Mouse (Mus musculus) G1E-ER4 (cell line): ENCODE measurements around the gene Sf3b5. TPM values are rescaled to one million over a fixed set of nuclear protein-coding genes. Genes with fewer than 3 reads are reported as not detected.

ENCODE experiments used
- GATA1 ChIP-seq: IDR thresholded peaks from one replicate; pipeline ENCODE4 v1.8.0; 2012; ENCODE audit warnings: low read length, inconsistent platforms
- polyA plus RNA-seq: library from polyadenylated mRNA; stranded (reverse); fragments of >175 nt; gene quantifications from 2 replicates; pipeline ENCODE4 v1.2.3, GENCODE M21; 2012

The Sf3b5 gene
- 108 and 124 TPM in 2 replicates for polyA plus RNA-seq

GRCm38 (mm10) chr10:13005043-13005442, at the start of gene Sf3b5:
Gene Sf3b5 (plus strand): TSS chr10:13005343.
- TF ChIP-seq GATA1 = no peak

GRCm38 (mm10) chr10:12955831-12956230, 49.3 kb upstream of the Sf3b5 start:
- TF ChIP-seq GATA1 = no peak

- TF ChIP-seq GATA1 = no peak
Observed at GRCm38 (mm10) chr10:12957271-12957670, 47.9 kb upstream of the Sf3b5 start.

GRCm38 (mm10) chr10:12961546-12961945, 43.6 kb upstream of the Sf3b5 start:
- TF ChIP-seq GATA1 = peak; percentile 7

- TF ChIP-seq GATA1 = peak; percentile 30
Observed at GRCm38 (mm10) chr10:12962238-12962637, 42.9 kb upstream of the Sf3b5 start.

GRCm38 (mm10) chr10:12963362-12964147, 41.6 kb upstream of the Sf3b5 start:
- TF ChIP-seq GATA1 = no peak

GRCm38 (mm10) chr10:12964151-12965075, 40.7 kb upstream of the Sf3b5 start, which contains the start of gene Stx11:
Gene Stx11 (minus strand): TSS chr10:12964298.
- TF ChIP-seq GATA1 = no peak

- TF ChIP-seq GATA1 = no peak
Observed at GRCm38 (mm10) chr10:12965669-12966180, 39.4 kb upstream of the Sf3b5 start.

GRCm38 (mm10) chr10:12974572-12974971, 30.6 kb upstream of the Sf3b5 start:
- no peak for TF ChIP-seq GATA1

GRCm38 (mm10) chr10:12975461-12975860, 29.7 kb upstream of the Sf3b5 start:
- TF ChIP-seq GATA1 = no peak

GRCm38 (mm10) chr10:12975957-12976356, 29.2 kb upstream of the Sf3b5 start:
- no peak for TF ChIP-seq GATA1

GRCm38 (mm10) chr10:12976552-12976951, 28.6 kb upstream of the Sf3b5 start:
- no peak for TF ChIP-seq GATA1

GRCm38 (mm10) chr10:12977787-12978212, 27.3 kb upstream of the Sf3b5 start:
- no peak for TF ChIP-seq GATA1

- TF ChIP-seq GATA1 = no peak
Observed at GRCm38 (mm10) chr10:12981071-12981470, 24.1 kb upstream of the Sf3b5 start.

GRCm38 (mm10) chr10:12983516-12983915, 21.6 kb upstream of the Sf3b5 start:
- no peak for TF ChIP-seq GATA1

GRCm38 (mm10) chr10:12985028-12985427, 20.1 kb upstream of the Sf3b5 start:
- no peak for TF ChIP-seq GATA1
